Comparison of ENCODE assay signal across 8 mouse cellular contexts in the genomic region with DNA sequence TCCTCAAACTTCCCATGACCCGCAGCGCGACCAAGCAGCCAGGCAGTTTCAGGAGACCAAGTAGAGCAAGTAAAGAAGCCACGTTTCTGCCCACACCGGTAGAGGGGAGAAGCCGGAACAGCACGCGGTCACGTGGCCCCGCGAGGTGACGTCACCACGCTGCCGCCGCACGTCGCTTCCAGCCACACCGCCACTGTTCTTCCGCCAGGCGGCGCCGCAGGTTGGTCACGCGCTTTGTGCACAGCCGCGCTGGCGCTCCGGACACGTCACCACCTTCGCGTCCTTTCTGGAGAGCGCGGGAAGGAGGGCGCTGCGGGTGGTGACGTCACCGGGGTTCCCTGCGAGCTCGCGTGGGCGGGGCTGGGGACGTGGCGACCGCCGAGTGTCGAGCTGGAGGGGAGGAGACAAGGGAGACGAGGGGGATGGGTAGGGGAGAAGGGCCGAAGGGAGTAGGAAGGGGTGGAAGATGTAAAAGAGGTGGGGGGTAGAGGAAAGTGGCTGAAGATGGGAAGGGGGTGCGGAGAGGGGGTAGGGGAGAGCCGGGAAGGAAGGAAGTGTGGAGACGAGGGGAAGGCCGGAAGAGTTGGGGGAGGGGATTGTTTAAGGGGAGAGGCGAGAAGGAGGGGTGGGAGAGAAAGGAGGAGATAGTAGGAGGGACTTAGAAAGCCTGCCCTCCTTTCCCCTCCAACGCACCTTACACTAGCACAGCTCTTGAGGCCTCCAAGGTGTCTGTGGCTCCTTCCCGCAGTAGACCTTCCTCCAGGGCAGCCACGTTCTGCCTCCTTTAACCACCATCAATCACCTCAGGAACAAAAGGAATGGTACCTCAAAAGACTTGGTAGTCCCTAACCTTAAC. TPM values are rescaled to one million over a fixed set of nuclear protein-coding genes. Genes with fewer than 3 reads are reported as not detected.
DNase-seq lines count a peak whose midpoint lies in the region; ATAC-seq and TF ChIP-seq lines count a peak whose summit lies in the region.

No protein-coding gene starts in this region.

- peak overlapping the region; percentile 45 to 67 (median 65) for H3K4me3 ChIP-seq in CH12.LX (replicated peaks in 1 of 3; ENCODE audit: low read depth in 2 of 3, low read length in 2 of 3, poor library complexity in 1 of 3)
- H3K4me3 ChIP-seq in forebrain, embryonic 11.5 days (ENCODE audit: low read depth, low read length), result peak overlapping the region; percentile 14
- peak overlapping the region; percentile 53 for H3K4me3 ChIP-seq in heart, embryonic 16.5 days (ENCODE audit: low read length)
- peak overlapping the region; percentile 61 for H3K4me3 ChIP-seq in liver, embryonic 15.5 days (replicated peaks)
- H3K4me3 ChIP-seq in neural tube, embryonic 12.5 days, result peak overlapping the region; percentile 34

- TF ChIP-seq EP300 in CH12.LX (IDR thresholded peaks at IDR 0.05; ENCODE audit: low read length), result peak; percentile 34; the same call in 1 of the 2 replicates

- peak overlapping the region; percentile 74 for H3K4me2 ChIP-seq in CH12.LX (ENCODE audit: insufficient read depth, low read depth, poor library complexity, severe bottlenecking)
- peak overlapping the region; percentile 39 for H3K4me2 ChIP-seq in forebrain, embryonic 11.5 days (ENCODE audit: low read depth, low read length, severe bottlenecking)
- H3K4me2 ChIP-seq in heart, embryonic 16.5 days (ENCODE audit: low read depth, low read length), result peak overlapping the region; percentile 88
- H3K4me2 ChIP-seq in liver, embryonic 15.5 days, result peak overlapping the region; percentile 86
- H3K4me2 ChIP-seq in neural tube, embryonic 12.5 days (replicated peaks), result peak overlapping the region; percentile 72

- H3K27ac ChIP-seq in CH12.LX (ENCODE audit: insufficient read depth, low read depth), result peak overlapping the region; percentile 54
- H3K27ac ChIP-seq in forebrain, embryonic 11.5 days (ENCODE audit: low read depth, low read length), result peak overlapping the region; percentile 89
- peak overlapping the region; percentile 93 for H3K27ac ChIP-seq in heart, embryonic 16.5 days (ENCODE audit: low read length)
- peak overlapping the region; percentile 79 for H3K27ac ChIP-seq in liver, embryonic 15.5 days (replicated peaks)
- H3K27ac ChIP-seq in neural tube, embryonic 12.5 days, result peak overlapping the region; percentile 39

- TF ChIP-seq CTCF in CH12.LX (conservative IDR thresholded peaks at IDR 0.05 in 1 of 2, IDR thresholded peaks at IDR 0.05 in 1 of 2; ENCODE audit: low read depth in 2 of 2, low read length in 2 of 2), result peak in 1 of 2 experiments; percentile 95; a peak in 2 of 4 replicates

- WGBS in forebrain, embryonic 11.5 days, result under 1% methylated on average over 56 of the region's 56 CpGs
- WGBS in heart, embryonic 16.5 days, result under 1% methylated on average over 56 of the region's 56 CpGs
- under 1% methylated on average over 56 of the region's 56 CpGs for WGBS in liver, embryonic 15.5 days (ENCODE audit: insufficient replicate concordance)
- WGBS in neural tube, embryonic 12.5 days, result under 1% methylated on average over 56 of the region's 56 CpGs

- DNase-seq in CH12.LX (ENCODE audit: extremely low read depth), result peak; percentile 98
- peak; percentile 98 for DNase-seq in c-Kit-positive CD71-positive TER-119-negative erythroid progenitor cells, embryonic 14.5 days (ENCODE audit: low read depth)
- peak; percentile 100 for DNase-seq in forebrain, embryonic 11.5 days (ENCODE audit: low spot score)
- DNase-seq in kidney, postnatal 36 days, result peak; percentile 99 to 100
- peak; percentile 96 for DNase-seq in telencephalon, adult 2 months (ENCODE audit: low read depth, low spot score)

- TF ChIP-seq RAD21 in CH12.LX (IDR thresholded peaks at IDR 0.05; ENCODE audit: low read depth, low read length), result peak; percentile 70

- H3K36me3 ChIP-seq in CH12.LX (replicated peaks in 1 of 2; ENCODE audit: control insufficient read depth in 1 of 2, insufficient read depth in 1 of 2, low read length in 1 of 2), result peaks cover 0 to 32% of the 10 kb centered on the region in 2 experiments
- no peaks in the 10 kb centered on the region for H3K36me3 ChIP-seq in forebrain, embryonic 11.5 days (ENCODE audit: control insufficient read depth, insufficient read depth, low read length)
- peaks cover 6% of the 10 kb centered on the region; the same call in 1 of the 2 replicates for H3K36me3 ChIP-seq in heart, embryonic 16.5 days (ENCODE audit: control insufficient read depth, insufficient read depth)
- peaks cover 22% of the 10 kb centered on the region for H3K36me3 ChIP-seq in liver, embryonic 15.5 days (replicated peaks)
- H3K36me3 ChIP-seq in neural tube, embryonic 12.5 days, result peaks cover 12% of the 10 kb centered on the region; the same call in 1 of the 2 replicates

- ATAC-seq in forebrain, embryonic 11.5 days (replicated peaks; ENCODE audit: low FRiP score), result peak; percentile 94
- peak; percentile 93 for ATAC-seq in heart, embryonic 16.5 days (replicated peaks; ENCODE audit: extremely low read depth, insufficient read depth, low FRiP score)
- peak; percentile 91 for ATAC-seq in liver, embryonic 15.5 days (ENCODE audit: insufficient read depth)
- ATAC-seq in neural tube, embryonic 12.5 days (ENCODE audit: low FRiP score, low read depth), result peak; percentile 94

- dilution Hi-C loops in CH12.LX (cut with MboI; ENCODE audit: extremely low pct_ligation_motif_present, extremely low pct_unique_long_range_greater_than_20kb, low sequenced_read_pairs), result no loop called here

- in situ Hi-C loops in CH12.LX (cut with MboI; ENCODE audit: low pct_ligation_motif_present, low pct_unique_long_range_greater_than_20kb, low sequenced_read_pairs), result no loop called here

- H3K9me3 ChIP-seq in CH12.LX (replicated peaks; ENCODE audit: low read length), result no peaks in the 10 kb centered on the region
- H3K9me3 ChIP-seq in forebrain, embryonic 11.5 days (ENCODE audit: control insufficient read depth, low read length), result no peaks in the 10 kb centered on the region
- H3K9me3 ChIP-seq in heart, embryonic 16.5 days (replicated peaks; ENCODE audit: control insufficient read depth, low read length), result no peaks in the 10 kb centered on the region
- H3K9me3 ChIP-seq in liver, embryonic 15.5 days (replicated peaks), result no peaks in the 10 kb centered on the region
- no peaks in the 10 kb centered on the region for H3K9me3 ChIP-seq in neural tube, embryonic 12.5 days

- no peaks in the 10 kb centered on the region for H3K27me3 ChIP-seq in CH12.LX (replicated peaks)
- no peaks in the 10 kb centered on the region for H3K27me3 ChIP-seq in forebrain, embryonic 11.5 days (ENCODE audit: control insufficient read depth, insufficient read depth, low read length)
- H3K27me3 ChIP-seq in heart, embryonic 16.5 days (ENCODE audit: control insufficient read depth, insufficient read depth, low read length), result no peaks in the 10 kb centered on the region
- no peaks in the 10 kb centered on the region for H3K27me3 ChIP-seq in liver, embryonic 15.5 days
- H3K27me3 ChIP-seq in neural tube, embryonic 12.5 days (replicated peaks), result no peaks in the 10 kb centered on the region

- H3K79me2 ChIP-seq in CH12.LX (replicated peaks; ENCODE audit: control insufficient read depth, extremely low read depth, insufficient read depth, poor library complexity, severe bottlenecking), result no peaks in the 10 kb centered on the region

- H3K9ac ChIP-seq in CH12.LX (ENCODE audit: insufficient read depth, low read depth), result peak overlapping the region; percentile 91
- peak overlapping the region; percentile 55 for H3K9ac ChIP-seq in forebrain, embryonic 11.5 days (ENCODE audit: low read length)
- peak overlapping the region; percentile 83 for H3K9ac ChIP-seq in heart, embryonic 16.5 days (ENCODE audit: low read length)
- peak overlapping the region; percentile 68 for H3K9ac ChIP-seq in liver, embryonic 15.5 days
- H3K9ac ChIP-seq in neural tube, embryonic 12.5 days, result peak overlapping the region; percentile 64

- peaks cover 7 to 25% of the 10 kb centered on the region in 2 experiments; a peak in 3 of 4 replicates for H3K4me1 ChIP-seq in CH12.LX (ENCODE audit: control insufficient read depth in 1 of 2, insufficient read depth in 2 of 2)
- H3K4me1 ChIP-seq in forebrain, embryonic 11.5 days (replicated peaks; ENCODE audit: control insufficient read depth, insufficient read depth, low read length), result peaks cover 8% of the 10 kb centered on the region
- H3K4me1 ChIP-seq in heart, embryonic 16.5 days (ENCODE audit: control insufficient read depth, insufficient read depth, low read length), result peaks cover 36% of the 10 kb centered on the region
- H3K4me1 ChIP-seq in liver, embryonic 15.5 days (replicated peaks), result peaks cover 32% of the 10 kb centered on the region
- peaks cover 12% of the 10 kb centered on the region for H3K4me1 ChIP-seq in neural tube, embryonic 12.5 days

- TF ChIP-seq POLR2A in CH12.LX (IDR thresholded peaks at IDR 0.05; ENCODE audit: low read depth, low read length), result peak; percentile 97

RNA-seq across cellular contexts. Expression of a gene that starts 34.2 kb away (rescaled TPM):
- total RNA-seq in CH12.LX (2012; rRNA removed) (5.2 and 7.1 TPM in 2 replicates), CH12.LX (2014; rRNA removed) (8.1 and 8.6 TPM in 2 replicates)
- polyA plus RNA-seq in CH12.LX (2012; ENCODE audit: insufficient read length, low read depth), result 8.5 and 8.7 TPM in 2 replicates
- polyA plus RNA-seq in forebrain, embryonic 11.5 days (2014; fragmentation: Nextera tagmentation; extraction: Ambion mirVana), result 28.1 and 28.6 TPM in 2 replicates
- 18.5 and 20.1 TPM in 2 replicates for polyA plus RNA-seq in heart, embryonic 16.5 days (2015; fragmentation: Nextera tagmentation; extraction: Ambion mirVana)
- 10.3 and 11.1 TPM in 2 replicates for polyA plus RNA-seq in liver, embryonic 15.5 days (2015; fragmentation: Nextera tagmentation; extraction: Ambion mirVana)
- 25.1 and 27.8 TPM in 2 replicates for polyA plus RNA-seq in neural tube, embryonic 12.5 days (2016; fragmentation: Nextera tagmentation; extraction: Ambion mirVana)

RNA-seq across cellular contexts. Expression of a gene that starts 45.9 kb away (rescaled TPM):
- total RNA-seq in CH12.LX (2012; rRNA removed) (not detected in 2 replicates), CH12.LX (2014; rRNA removed) (not detected in 2 replicates)
- not detected in 2 replicates for polyA plus RNA-seq in CH12.LX (2012; ENCODE audit: insufficient read length, low read depth)
- polyA plus RNA-seq in forebrain, embryonic 11.5 days (2014; fragmentation: Nextera tagmentation; extraction: Ambion mirVana), result 0.37 TPM in 1 of 2 replicates, not detected in the other
- 0.46 and 0.47 TPM in 2 replicates for polyA plus RNA-seq in heart, embryonic 16.5 days (2015; fragmentation: Nextera tagmentation; extraction: Ambion mirVana)
- not detected in 2 replicates for polyA plus RNA-seq in liver, embryonic 15.5 days (2015; fragmentation: Nextera tagmentation; extraction: Ambion mirVana)
- polyA plus RNA-seq in neural tube, embryonic 12.5 days (2016; fragmentation: Nextera tagmentation; extraction: Ambion mirVana), result 0.37 TPM in 1 of 2 replicates, not detected in the other

RNA-seq across cellular contexts. Expression of a gene that starts 53.8 kb away (rescaled TPM):
- 68.9 and 81.2 TPM in 2 replicates for total RNA-seq in CH12.LX (2012; rRNA removed)
- total RNA-seq in CH12.LX (2014; rRNA removed), result 47.3 and 73.0 TPM in 2 replicates
- 318 and 337 TPM in 2 replicates for polyA plus RNA-seq in CH12.LX (2012; ENCODE audit: insufficient read length, low read depth)
- polyA plus RNA-seq in forebrain, embryonic 11.5 days (2014; fragmentation: Nextera tagmentation; extraction: Ambion mirVana), result 573 and 583 TPM in 2 replicates
- 149 and 264 TPM in 2 replicates for polyA plus RNA-seq in heart, embryonic 16.5 days (2015; fragmentation: Nextera tagmentation; extraction: Ambion mirVana)
- polyA plus RNA-seq in liver, embryonic 15.5 days (2015; fragmentation: Nextera tagmentation; extraction: Ambion mirVana), result 253 and 255 TPM in 2 replicates
- polyA plus RNA-seq in neural tube, embryonic 12.5 days (2016; fragmentation: Nextera tagmentation; extraction: Ambion mirVana), result 568 and 599 TPM in 2 replicates

Comparison
In these comparisons a context has a peak if more than half of its experiments do, and no peak if none do; other contexts are left out.
1. Peak in every context shown above with its lines: DNase-seq, ATAC-seq, H3K4me3 ChIP-seq and H3K27ac ChIP-seq.
2. H3K27ac ChIP-seq: peak in every context shown above with its lines; median percentile 93 in heart, embryonic 16.5 days; 89 in forebrain, embryonic 11.5 days; 79 in liver, embryonic 15.5 days; 54 in CH12.LX; 39 in neural tube, embryonic 12.5 days.
3. H3K4me3 ChIP-seq: peak in every context shown above with its lines; median percentile 65 in CH12.LX; 61 in liver, embryonic 15.5 days; 53 in heart, embryonic 16.5 days; 34 in neural tube, embryonic 12.5 days; 14 in forebrain, embryonic 11.5 days.